Mouse (Mus musculus) MEL (cell line): ENCODE data around the gene Ntn5. TPM values are rescaled to one million over a fixed set of nuclear protein-coding genes. Genes with fewer than 3 reads are reported as not detected.

ENCODE experiments used
- DNase-seq: peaks from one replicate; pipeline ENCODE4 v3.0.0; 2011; ENCODE audit warnings: low read depth, low spot score
- H3K27ac ChIP-seq: 2 replicates; pipeline ENCODE4 v1.5.1; 2012; ENCODE audit warnings: low read depth, mild to moderate bottlenecking, control low read depth, low read length, moderate library complexity; ENCODE audit not compliant: control insufficient read depth
- H3K27me3 ChIP-seq, 2 experiments: fragments of 150-350 bp in 1 of 2; sonication (generic) in 1 of 2; 2 replicates each; pipeline ENCODE4 v1.6.1; 2012; ENCODE audit warnings: low read length in 2 of 2, mild to moderate bottlenecking in 2 of 2, improper control_type of control experiment in 1 of 2, moderate library complexity in 1 of 2; ENCODE audit not compliant: insufficient read depth in 2 of 2, control insufficient read depth in 1 of 2
- H3K36me3 ChIP-seq, 2 experiments: 2 replicates each; pipeline ENCODE4 v1.6.1; 2012 to 2014; ENCODE audit warnings: low read length in 2 of 2, improper control_type of control experiment in 1 of 2, inconsistent platforms in 1 of 2, mild to moderate bottlenecking in 1 of 2; ENCODE audit not compliant: insufficient read depth in 2 of 2, control insufficient read depth in 1 of 2
- H3K4me1 ChIP-seq, 2 experiments: fragments of 150-350 bp in 1 of 2; sonication (generic) in 1 of 2; 2 replicates each; pipeline ENCODE4 v1.6.1; 2012; ENCODE audit warnings: low read length in 2 of 2, improper control_type of control experiment in 1 of 2, mild to moderate bottlenecking in 1 of 2; ENCODE audit not compliant: insufficient read depth in 2 of 2, control insufficient read depth in 1 of 2
- H3K4me3 ChIP-seq, 2 experiments: fragments of 150-350 bp in 1 of 2; sonication (generic) in 1 of 2; 2 replicates each; pipeline ENCODE4 v1.5.1; 2012; ENCODE audit warnings: low read depth in 2 of 2, low read length in 2 of 2, mild to moderate bottlenecking in 2 of 2, moderate library complexity in 2 of 2, control low read depth in 1 of 2, improper control_type of control experiment in 1 of 2; ENCODE audit not compliant: control insufficient read depth in 1 of 2, insufficient read depth in 1 of 2
- H3K79me2 ChIP-seq: 2 replicates; pipeline ENCODE4 v1.6.1; 2012; ENCODE audit warnings: mild to moderate bottlenecking, low read length, moderate library complexity; ENCODE audit not compliant: control insufficient read depth, poor library complexity, insufficient read depth
- H3K9ac ChIP-seq: 2 replicates; pipeline ENCODE4 v1.6.1; 2012; ENCODE audit warnings: low read depth, mild to moderate bottlenecking, control low read depth, low read length, moderate library complexity; ENCODE audit not compliant: control insufficient read depth, poor library complexity, severe bottlenecking
- H3K9me3 ChIP-seq: fragments of 150-350 bp; sonication (generic); replicated peaks from 2 replicates; pipeline ENCODE4 v1.6.1; 2012; ENCODE audit warnings: mild to moderate bottlenecking, low read length, improper control_type of control experiment, moderate library complexity; ENCODE audit not compliant: insufficient read depth
- BHLHE40 ChIP-seq: IDR thresholded peaks from 2 replicates; pipeline ENCODE4 v1.6.1; 2012; ENCODE audit warnings: low read depth, mild to moderate bottlenecking, inconsistent platforms, low read length, improper control_type of control experiment, borderline replicate concordance
- CHD2 ChIP-seq: IDR thresholded peaks from 2 replicates; pipeline ENCODE4 v1.6.1; 2011; ENCODE audit warnings: low read length, improper control_type of control experiment
- CTCF ChIP-seq, 3 experiments: IDR thresholded peaks in 2 of 3; conservative IDR thresholded peaks in 1 of 3; 2 replicates each; pipeline ENCODE4 v1.5.1; 2011 to 2012; ENCODE audit warnings: low read length in 3 of 3, low read depth in 2 of 3, mild to moderate bottlenecking in 2 of 3, improper control_type of control experiment in 1 of 3, inconsistent platforms in 1 of 3, mixed read lengths in 1 of 3, moderate library complexity in 1 of 3; ENCODE audit not compliant: control insufficient read depth in 1 of 3, insufficient read depth in 1 of 3, poor library complexity in 1 of 3, severe bottlenecking in 1 of 3
- E2F4 ChIP-seq: IDR thresholded peaks from 2 replicates; pipeline ENCODE4 v1.6.1; 2011; ENCODE audit warnings: low read depth, low read length, improper control_type of control experiment, borderline replicate concordance
- ELF1 ChIP-seq: IDR thresholded peaks from 2 replicates; pipeline ENCODE4 v1.6.1; 2014; ENCODE audit warnings: low read depth, mild to moderate bottlenecking, inconsistent platforms, low read length, improper control_type of control experiment, moderate library complexity
- ETS1 ChIP-seq: IDR thresholded peaks from 2 replicates; pipeline ENCODE4 v1.6.1; 2012; ENCODE audit warnings: low read depth, mild to moderate bottlenecking, inconsistent platforms, low read length, improper control_type of control experiment, moderate library complexity
- GABPA ChIP-seq: IDR thresholded peaks from 2 replicates; pipeline ENCODE4 v1.6.1; 2012; ENCODE audit warnings: low read depth, mild to moderate bottlenecking, inconsistent platforms, low read length, improper control_type of control experiment, moderate library complexity
- GATA1 ChIP-seq: IDR thresholded peaks from 2 replicates; pipeline ENCODE4 v1.6.1; 2011; ENCODE audit warnings: low read depth, low read length, improper control_type of control experiment
- HCFC1 ChIP-seq: IDR thresholded peaks from 2 replicates; pipeline ENCODE4 v1.6.1; 2012; ENCODE audit warnings: low read depth, mild to moderate bottlenecking, inconsistent platforms, low read length, improper control_type of control experiment, moderate library complexity
- JUND ChIP-seq: IDR thresholded peaks from 2 replicates; pipeline ENCODE4 v1.6.1; 2011; ENCODE audit warnings: low read depth, mild to moderate bottlenecking, improper control_type of control experiment, low read length
- MAFK ChIP-seq: IDR thresholded peaks from 2 replicates; pipeline ENCODE4 v1.6.1; 2011; ENCODE audit warnings: low read depth, mild to moderate bottlenecking, low read length, improper control_type of control experiment, borderline replicate concordance
- MAX ChIP-seq: IDR thresholded peaks from 2 replicates; pipeline ENCODE4 v1.6.1; 2011; ENCODE audit warnings: low read length, improper control_type of control experiment
- MAZ ChIP-seq: IDR thresholded peaks from 2 replicates; pipeline ENCODE4 v1.6.1; 2012; ENCODE audit warnings: low read depth, mild to moderate bottlenecking, inconsistent platforms, low read length, improper control_type of control experiment
- MEF2A ChIP-seq: IDR thresholded peaks from 2 replicates; pipeline ENCODE4 v1.6.1; 2014; ENCODE audit warnings: low read depth, mild to moderate bottlenecking, inconsistent platforms, low read length, improper control_type of control experiment; ENCODE audit not compliant: poor library complexity, insufficient replicate concordance, severe bottlenecking; ENCODE audit errors: extremely low read depth
- MXI1 ChIP-seq: IDR thresholded peaks from 2 replicates; pipeline ENCODE4 v1.6.1; 2011; ENCODE audit warnings: mild to moderate bottlenecking, low read depth, low read length, improper control_type of control experiment
- MYB ChIP-seq: IDR thresholded peaks from 2 replicates; pipeline ENCODE4 v1.6.1; 2011; ENCODE audit warnings: mild to moderate bottlenecking, low read depth, low read length, improper control_type of control experiment
- NELFE ChIP-seq: IDR thresholded peaks from 2 replicates; pipeline ENCODE4 v1.6.1; 2011; ENCODE audit warnings: low read depth, low read length, improper control_type of control experiment
- POLR2A ChIP-seq, 2 experiments: IDR thresholded peaks; 2 replicates each; pipeline ENCODE4 v1.6.1; 2011 to 2012; ENCODE audit warnings: low read length in 2 of 2, mild to moderate bottlenecking in 2 of 2, control low read depth in 1 of 2, improper control_type of control experiment in 1 of 2, low read depth in 1 of 2, moderate library complexity in 1 of 2; ENCODE audit not compliant: control insufficient read depth in 1 of 2, insufficient read depth in 1 of 2, poor library complexity in 1 of 2
- POLR2AphosphoS2 ChIP-seq: IDR thresholded peaks from 2 replicates; pipeline ENCODE4 v1.6.1; 2011; ENCODE audit warnings: low read length, improper control_type of control experiment
- POLR2AphosphoS5 ChIP-seq: IDR thresholded peaks from 2 replicates; pipeline ENCODE4 v1.6.1; 2012; ENCODE audit warnings: low read depth, borderline replicate concordance, mild to moderate bottlenecking, inconsistent platforms, low read length, moderate library complexity, mixed read lengths
- TAL1 ChIP-seq: IDR thresholded peaks from 2 replicates; pipeline ENCODE4 v1.6.1; 2012; ENCODE audit warnings: mild to moderate bottlenecking, inconsistent platforms, low read length, moderate library complexity, mixed read lengths
- TBP ChIP-seq: IDR thresholded peaks from 2 replicates; pipeline ENCODE4 v1.8.0; 2011; ENCODE audit warnings: low read depth, low read length, improper control_type of control experiment
- UBTF ChIP-seq: IDR thresholded peaks from 2 replicates; pipeline ENCODE4 v1.6.1; 2012; ENCODE audit warnings: low read depth, mild to moderate bottlenecking, inconsistent platforms, low read length, improper control_type of control experiment, moderate library complexity, borderline replicate concordance; ENCODE audit not compliant: insufficient read depth
- USF2 ChIP-seq, 2 experiments: IDR thresholded peaks; 2 replicates each; pipeline ENCODE4 v1.6.1; 2011 to 2012; ENCODE audit warnings: improper control_type of control experiment in 2 of 2, low read length in 2 of 2, borderline replicate concordance in 1 of 2, inconsistent platforms in 1 of 2, low read depth in 1 of 2, mild to moderate bottlenecking in 1 of 2; ENCODE audit not compliant: insufficient read depth in 1 of 2
- ZKSCAN1 ChIP-seq: IDR thresholded peaks from 2 replicates; pipeline ENCODE4 v1.6.1; 2012; ENCODE audit warnings: low read depth, mild to moderate bottlenecking, inconsistent platforms, low read length, improper control_type of control experiment, moderate library complexity
- polyA plus RNA-seq, 2 experiments: library from polyadenylated mRNA; stranded (reverse) in 1 of 2; unstranded in 1 of 2; fragments of >175 nt in 1 of 2; fragments of >200 nt in 1 of 2; gene quantifications; 2 replicates each; pipeline versions ENCODE4 v1.2.1 to v1.2.4; 2012; ENCODE audit warnings: low replicate concordance in 2 of 2, low read depth in 1 of 2; ENCODE audit not compliant: insufficient read length in 2 of 2, insufficient read depth in 1 of 2, missing spikeins in 1 of 2
- total RNA-seq: library from RNA; depleted of rRNA; stranded (reverse); fragments of 300-350 nt; gene quantifications from 2 replicates; pipeline ENCODE4 v1.2.3, GENCODE M21; 2012

Ntn5 gene
- total and polyA plus RNA-seq, 3 experiments: 0.13 TPM; not detected in 2

DNA sequence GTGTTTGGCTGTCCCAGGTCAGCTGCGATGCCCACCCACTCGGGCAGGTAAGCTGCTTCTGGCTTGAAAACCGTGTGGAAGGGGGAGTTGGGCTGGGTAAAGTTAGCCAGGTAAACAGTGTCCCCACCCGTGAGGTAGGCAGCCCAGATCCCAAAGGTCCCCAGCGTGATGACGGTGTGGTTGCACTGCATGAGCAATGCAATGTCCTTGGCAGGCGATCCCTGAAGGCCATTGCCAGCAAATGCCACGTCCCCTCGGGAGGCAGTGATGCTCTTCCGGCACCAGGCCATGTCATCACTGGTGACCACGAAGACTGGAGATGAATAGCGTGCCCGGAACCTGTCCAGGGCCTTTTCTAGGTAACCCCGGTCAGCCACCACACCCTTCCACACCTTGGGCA, 5.3 kb upstream of the Ntn5 start:
- DNase-seq: no peak
- Histone ChIP-seq H3K27ac (no peak overlapping the region), H3K27me3 (peaks cover 0 to 1% of the 10 kb centered on the region in 2 experiments; a peak in 1 of 4 replicates), H3K36me3 (peaks cover 0 to 17% of the 10 kb centered on the region in 2 experiments; a peak in 2 of 4 replicates), H3K9ac (no peak overlapping the region), H3K4me3 (no peak overlapping the region), H3K9me3 (no peaks in the 10 kb centered on the region), H3K4me1 (peaks cover 13 to 20% of the 10 kb centered on the region in 2 experiments), H3K79me2 (no peaks in the 10 kb centered on the region)
- TF ChIP-seq UBTF: no peak
- no peak for TF ChIP-seq MXI1
- no peak for TF ChIP-seq GABPA
- TF ChIP-seq POLR2AphosphoS5: no peak
- no peak for TF ChIP-seq CTCF (IDR thresholded peaks at IDR 0.05 in 2 of 3, conservative IDR thresholded peaks at IDR 0.05 in 1 of 3; ENCODE audit: control insufficient read depth in 1 of 3, insufficient read depth in 1 of 3, low read depth in 2 of 3, low read length in 3 of 3, poor library complexity in 1 of 3, severe bottlenecking in 1 of 3)
- no peak for TF ChIP-seq MEF2A
- TF ChIP-seq POLR2A (IDR thresholded peaks at IDR 0.05; ENCODE audit: control insufficient read depth in 1 of 2, insufficient read depth in 1 of 2, low read depth in 1 of 2, low read length in 2 of 2, poor library complexity in 1 of 2): no peak
- no peak for TF ChIP-seq JUND
- no peak for TF ChIP-seq MAZ
- TF ChIP-seq E2F4: no peak
- no peak for TF ChIP-seq BHLHE40
- no peak for TF ChIP-seq POLR2AphosphoS2
- no peak for TF ChIP-seq TAL1
- TF ChIP-seq CHD2: no peak
- no peak for TF ChIP-seq HCFC1
- TF ChIP-seq ELF1: no peak
- no peak for TF ChIP-seq MAFK
- TF ChIP-seq ZKSCAN1: no peak

DNA sequence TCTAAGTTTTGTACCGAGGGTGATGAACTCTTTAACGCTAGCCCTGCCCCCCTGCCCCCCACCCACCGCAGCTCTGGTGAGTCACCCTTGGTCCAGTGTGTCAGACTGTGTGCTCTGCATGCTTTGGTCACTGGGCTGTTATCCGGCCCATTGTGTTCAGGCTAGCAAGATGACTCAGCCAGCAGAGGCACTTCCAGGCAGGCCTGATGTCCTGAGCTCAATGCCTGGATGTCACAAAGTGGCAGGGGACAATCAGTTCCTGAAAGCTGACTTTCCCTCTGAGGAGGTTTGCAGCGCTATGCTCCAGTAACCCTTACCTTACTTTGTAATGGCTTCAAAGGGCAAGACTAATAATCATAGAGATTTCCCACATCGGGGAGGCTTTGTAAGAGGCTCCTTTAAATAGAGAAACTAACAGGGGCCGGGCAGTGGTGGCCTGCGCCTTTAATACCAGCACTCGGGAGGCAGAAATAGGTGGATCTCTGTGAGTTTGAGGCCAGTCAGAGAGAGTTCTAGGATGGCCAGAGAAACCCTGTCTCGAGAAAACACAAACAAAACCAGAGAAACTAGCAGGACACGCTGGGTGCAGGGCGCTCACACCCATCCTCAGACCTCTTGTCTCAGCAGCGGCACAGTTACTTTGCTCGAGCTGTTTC, 3.7 kb upstream of the Ntn5 start:
- no peaks in the 10 kb centered on the region for H3K9me3 ChIP-seq
- peaks cover 13 to 20% of the 10 kb centered on the region in 2 experiments for H3K4me1 ChIP-seq
- no peak overlapping the region for H3K27ac ChIP-seq
- peaks cover 0 to 17% of the 10 kb centered on the region in 2 experiments; a peak in 2 of 4 replicates for H3K36me3 ChIP-seq
- no peaks in the 10 kb centered on the region for H3K79me2 ChIP-seq
- no peak for DNase-seq
- no peak overlapping the region for H3K4me3 ChIP-seq
- H3K27me3 ChIP-seq: peaks cover 0 to 1% of the 10 kb centered on the region in 2 experiments; a peak in 2 of 4 replicates
- no peak for TF ChIP-seq NELFE
- TF ChIP-seq MYB: no peak
- no peak for TF ChIP-seq TBP
- no peak for TF ChIP-seq POLR2AphosphoS2
- TF ChIP-seq ELF1: no peak
- TF ChIP-seq USF2 (IDR thresholded peaks at IDR 0.05; ENCODE audit: borderline replicate concordance in 1 of 2, insufficient read depth in 1 of 2, low read depth in 1 of 2, low read length in 2 of 2): no peak
- no peak for TF ChIP-seq MAX
- TF ChIP-seq GATA1: no peak
- no peak for TF ChIP-seq POLR2A (IDR thresholded peaks at IDR 0.05; ENCODE audit: control insufficient read depth in 1 of 2, insufficient read depth in 1 of 2, low read depth in 1 of 2, low read length in 2 of 2, poor library complexity in 1 of 2)
- TF ChIP-seq ZKSCAN1: no peak
- TF ChIP-seq ETS1: no peak
- H3K9ac ChIP-seq: no peak overlapping the region
